Mouse (Mus musculus): Measurements from ENCODE around the gene Acadvl.

Acadvl gene

GRCm38 (mm10) chr11:70001865-70002264 lies 13.3 kb downstream of the Acadvl start:
- DNase-seq (ENCODE audit: low spot score in 2 of 2): no peak

DNA sequence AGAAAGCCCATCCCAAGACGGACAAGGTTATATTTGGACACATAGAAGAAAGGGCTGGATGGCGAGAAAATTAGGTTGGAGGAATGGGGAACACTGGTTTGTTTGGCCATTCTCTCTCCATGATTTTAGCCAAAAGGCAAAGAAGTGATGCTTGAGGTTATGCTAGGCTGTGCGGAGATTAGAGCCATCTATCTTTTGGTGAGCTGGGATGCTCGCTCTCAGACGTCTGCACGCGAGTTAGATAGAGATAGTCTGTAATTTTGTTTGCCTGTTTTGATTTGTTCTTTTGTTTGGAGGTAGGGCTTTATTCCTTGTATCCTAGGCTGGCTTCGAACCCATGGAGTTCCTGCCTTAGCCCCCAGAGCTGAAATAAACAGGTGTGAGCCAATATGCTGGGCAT lies 14.1 kb downstream of the Acadvl start:
- DNase-seq (ENCODE audit: low spot score in 2 of 2): no peak

GRCm38 (mm10) chr11:70000396-70000898 lies 14.8 kb downstream of the Acadvl start, which contains the start of gene Dvl2:
Gene Dvl2, plus strand, starts transcription at chr11:70000595.
- peak; percentile 88 to 89 for DNase-seq (ENCODE audit: low spot score in 2 of 2)

DNA sequence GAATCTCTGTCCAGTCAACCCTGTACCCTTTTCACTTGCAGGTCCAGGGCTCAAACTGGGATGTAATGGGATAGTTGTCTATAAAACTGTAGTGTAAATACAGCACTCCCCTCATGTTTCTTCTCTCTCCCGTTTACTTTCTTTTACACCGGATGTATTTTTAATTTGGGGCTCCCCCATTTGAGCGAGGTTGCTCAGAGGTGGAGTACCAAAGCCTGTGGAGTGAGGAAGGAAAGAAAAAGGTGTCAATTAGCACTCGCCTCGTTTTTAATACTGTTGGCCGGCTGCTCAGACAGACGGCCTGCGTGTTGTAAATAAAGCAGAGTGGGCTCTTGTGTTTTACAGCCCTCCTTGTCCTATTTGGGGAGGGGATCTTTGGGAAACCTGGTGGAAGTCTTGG lies 15.5 kb downstream of the Acadvl start:
- peak in 1 of 2 experiments; percentile 6 for DNase-seq (ENCODE audit: low spot score in 2 of 2)

GRCm38 (mm10) chr11:69998567-69999491 lies 16.4 kb downstream of the Acadvl start:
- DNase-seq (ENCODE audit: low spot score in 2 of 2): no peak

DNA sequence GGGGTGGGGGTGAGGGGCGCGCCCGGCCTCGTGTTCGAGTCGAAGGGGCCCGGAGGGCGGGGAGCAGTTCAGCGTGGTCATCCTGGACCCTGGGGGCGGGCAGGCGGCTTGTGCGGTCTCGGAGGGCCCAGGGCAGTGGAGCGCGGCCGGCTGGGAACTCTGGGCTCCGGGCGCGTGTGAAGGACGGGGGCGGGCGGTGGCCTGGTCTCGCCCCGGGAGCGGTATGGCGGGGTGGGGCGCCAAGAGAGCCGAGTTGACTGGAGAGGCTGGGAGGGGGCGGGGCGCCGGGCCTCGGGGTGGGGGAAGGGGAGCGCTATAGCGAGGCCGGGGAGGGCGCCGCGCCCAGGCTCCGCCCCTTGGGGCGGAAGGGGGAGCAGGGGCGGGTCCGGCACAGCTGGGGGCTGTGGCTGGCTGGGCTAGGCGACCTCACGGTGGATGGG lies 18.1 kb downstream of the Acadvl start:
- DNase-seq (ENCODE audit: low spot score in 2 of 2): peak; percentile 73 to 76

DNA sequence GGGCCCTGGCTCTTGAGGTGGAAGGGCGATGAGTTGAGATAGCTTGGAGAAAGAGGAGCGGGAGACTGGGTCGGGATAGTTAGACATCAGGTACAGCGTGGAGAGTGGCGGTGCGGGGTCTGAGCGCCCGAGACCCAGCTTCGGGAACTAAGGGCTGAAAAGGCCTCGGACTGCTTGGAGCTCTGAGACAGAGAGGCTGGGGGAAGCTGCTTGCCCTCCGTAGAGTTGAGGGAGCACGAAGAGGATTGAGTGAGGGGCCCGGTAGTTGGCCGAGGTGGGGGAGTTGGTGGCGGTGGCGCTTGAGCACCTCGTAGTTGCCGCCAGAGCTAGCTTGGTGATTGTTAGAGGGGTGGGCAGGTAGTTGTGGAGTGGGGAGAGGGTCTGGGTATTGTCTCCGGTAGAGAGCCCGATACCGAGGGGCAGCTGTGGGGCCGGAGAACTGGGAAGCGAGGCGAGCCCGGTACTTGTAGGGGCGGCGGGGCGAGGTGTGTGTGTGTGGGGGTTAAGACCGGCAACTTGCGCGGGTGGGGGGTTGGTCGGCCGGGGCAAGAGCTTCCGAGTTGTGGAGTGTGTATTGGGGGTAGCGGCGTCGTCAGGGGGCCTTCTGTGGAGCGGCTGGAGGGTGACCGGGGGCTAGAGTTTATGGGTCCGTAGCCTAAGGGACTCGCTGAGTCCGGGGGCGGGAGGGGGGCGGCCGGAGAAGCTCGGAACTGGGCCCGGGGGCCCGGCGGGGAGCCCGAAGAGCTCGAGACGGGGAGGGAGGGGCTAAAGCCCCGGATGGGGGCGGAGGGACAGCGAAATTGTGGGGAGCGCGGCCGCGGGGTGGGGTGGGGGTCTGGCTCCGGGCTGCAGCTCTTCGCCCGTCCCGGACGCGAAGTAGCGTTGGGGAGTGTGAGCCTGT lies 18.8 kb downstream of the Acadvl start:
- peak in 1 of 2 experiments; percentile 45 for DNase-seq (ENCODE audit: low spot score in 2 of 2)

DNA sequence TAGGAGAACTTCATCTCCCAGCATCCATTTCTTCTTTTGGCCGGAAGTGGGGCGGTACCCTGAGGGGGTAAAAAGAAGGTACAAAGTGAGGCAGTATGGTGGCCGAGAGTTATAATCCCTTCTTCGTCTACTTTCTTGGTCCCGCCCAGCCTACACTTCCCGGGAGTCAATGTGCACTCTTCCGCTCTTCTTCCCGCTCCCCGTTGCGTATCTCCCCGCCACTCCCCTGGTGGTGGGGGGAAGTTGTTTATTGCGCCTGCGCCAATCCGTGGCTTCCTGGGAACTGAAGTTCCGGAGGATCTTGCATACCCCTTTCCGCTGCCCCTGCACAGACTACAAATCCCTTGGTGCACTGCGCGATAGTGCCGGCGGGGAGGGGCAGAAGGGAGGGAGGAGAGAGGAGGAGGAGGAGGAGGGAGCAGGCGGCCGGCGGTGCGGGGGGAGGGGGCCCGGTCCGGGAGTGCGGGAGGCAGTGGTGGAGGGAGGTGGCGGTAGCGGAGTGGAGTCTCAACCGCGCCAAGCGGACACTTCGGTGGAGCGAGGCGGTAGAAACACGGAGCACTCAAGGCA lies 19.7 kb downstream of the Acadvl start, which contains the start of gene Phf23:
Gene Phf23, plus strand, starts transcription at position 387 of the 570 bp plus-strand sequence.
- DNase-seq (ENCODE audit: low spot score in 2 of 2): peak; percentile 96 to 99

DNA sequence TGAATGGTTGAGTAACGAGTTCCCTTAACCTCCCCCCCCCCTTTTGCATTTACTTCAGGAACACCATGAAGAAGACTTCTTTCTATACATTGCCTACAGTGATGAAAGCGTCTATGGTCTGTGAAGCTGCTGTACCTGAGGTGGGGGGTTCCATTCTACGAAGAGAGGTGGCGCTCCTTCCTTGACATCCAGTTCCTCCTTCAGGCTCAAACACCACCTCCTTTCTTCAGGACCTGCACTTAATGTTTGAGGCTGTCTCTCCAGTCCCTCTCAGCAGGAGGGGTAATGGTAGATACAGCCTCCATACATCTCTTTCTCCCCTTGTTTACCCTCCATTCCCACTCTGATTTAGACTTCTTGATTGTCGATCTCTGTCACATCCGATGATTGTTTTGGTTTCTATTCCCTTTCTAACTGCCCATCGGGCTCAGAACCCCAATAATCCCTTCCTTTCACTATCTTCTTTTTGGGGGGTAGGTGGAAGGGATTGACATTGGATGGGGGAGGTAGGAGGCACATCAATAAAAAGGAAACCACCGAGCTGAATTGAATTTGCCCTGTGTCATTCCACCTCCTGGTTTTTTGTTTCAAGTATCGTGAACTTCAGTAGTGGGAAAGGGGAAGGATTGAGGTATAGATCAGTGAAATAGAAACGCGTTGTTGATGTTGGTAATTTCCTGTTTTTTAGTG lies 20.7 kb downstream of the Acadvl start:
- no peak for DNase-seq (ENCODE audit: low spot score in 2 of 2)

DNA sequence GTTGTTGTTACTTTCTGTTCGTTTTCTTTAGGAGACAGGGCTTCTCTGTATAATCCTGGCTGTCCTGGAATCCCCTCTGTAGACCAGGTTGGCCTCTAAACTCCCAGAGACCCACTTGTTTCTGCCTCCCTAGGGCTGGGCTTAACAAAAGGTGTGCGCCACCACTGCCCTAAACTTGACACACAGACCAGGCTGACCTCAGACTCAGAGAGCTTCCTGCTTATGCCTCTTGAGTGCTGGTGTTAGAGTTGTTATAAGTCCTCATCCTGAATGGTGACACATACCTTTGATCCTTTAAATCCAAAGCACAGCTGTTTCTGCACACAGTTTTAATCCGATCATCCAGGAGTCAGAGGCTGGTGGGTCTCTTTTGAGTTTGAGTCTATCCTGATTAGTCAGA lies 22.3 kb downstream of the Acadvl start:
- DNase-seq (ENCODE audit: low spot score in 2 of 2): no peak

- DNase-seq (ENCODE audit: low spot score in 2 of 2): no peak
Observed at GRCm38 (mm10) chr11:69992396-69992795, 22.8 kb downstream of the Acadvl start.

DNA sequence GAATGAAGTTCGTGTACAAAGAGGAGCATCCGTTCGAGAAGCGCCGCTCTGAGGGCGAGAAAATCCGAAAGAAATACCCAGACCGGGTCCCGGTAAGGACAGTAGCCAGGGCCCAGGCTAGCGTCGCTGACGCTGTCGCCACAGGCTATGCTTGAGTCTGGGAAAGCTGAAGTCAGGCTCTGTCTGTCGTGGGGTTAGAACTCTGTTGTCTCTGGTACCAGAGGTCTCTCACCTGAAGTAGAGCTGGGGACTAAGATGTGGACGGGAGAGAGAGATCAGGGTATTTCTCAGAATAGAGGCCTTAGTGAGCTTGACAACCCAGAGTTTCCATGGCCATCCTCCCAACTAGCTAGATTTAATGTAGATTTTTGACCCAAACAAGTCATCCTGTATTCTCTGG lies 23.5 kb downstream of the Acadvl start:
- DNase-seq (ENCODE audit: low spot score in 2 of 2): no peak

GRCm38 (mm10) chr11:69990850-69991691 lies 24.1 kb downstream of the Acadvl start, which contains the start of gene Gabarap:
Gene Gabarap, plus strand, starts transcription at chr11:69991143.
- DNase-seq (ENCODE audit: low spot score in 2 of 2): peak; percentile 92 to 94

DNA sequence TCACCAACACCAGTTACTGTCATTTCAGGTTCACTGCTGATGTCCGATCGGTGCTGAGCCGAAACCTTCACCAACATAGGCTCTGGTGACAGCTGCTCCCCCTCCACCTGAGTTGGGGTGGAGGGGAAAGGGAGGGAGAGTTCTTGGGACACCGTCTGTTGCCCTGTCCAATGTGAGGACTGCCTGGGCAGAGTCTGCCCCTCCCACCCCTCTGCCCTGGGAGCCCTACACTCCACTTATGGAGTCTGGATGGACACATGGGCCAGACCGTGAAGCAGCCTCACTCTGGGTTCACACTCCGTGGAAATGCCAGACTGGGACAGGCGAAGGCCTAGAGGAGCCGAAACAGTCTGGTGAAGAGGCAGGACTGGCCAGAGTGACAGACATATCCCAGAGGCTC lies 25.3 kb downstream of the Acadvl start:
- DNase-seq (ENCODE audit: low spot score in 2 of 2): no peak

GRCm38 (mm10) chr11:69984431-69984830 lies 30.8 kb downstream of the Acadvl start:
- no peak for DNase-seq (ENCODE audit: low spot score in 2 of 2)

- no peak for DNase-seq (ENCODE audit: low spot score in 2 of 2)
Observed at GRCm38 (mm10) chr11:69983377-69983776, 31.8 kb downstream of the Acadvl start.

DNA sequence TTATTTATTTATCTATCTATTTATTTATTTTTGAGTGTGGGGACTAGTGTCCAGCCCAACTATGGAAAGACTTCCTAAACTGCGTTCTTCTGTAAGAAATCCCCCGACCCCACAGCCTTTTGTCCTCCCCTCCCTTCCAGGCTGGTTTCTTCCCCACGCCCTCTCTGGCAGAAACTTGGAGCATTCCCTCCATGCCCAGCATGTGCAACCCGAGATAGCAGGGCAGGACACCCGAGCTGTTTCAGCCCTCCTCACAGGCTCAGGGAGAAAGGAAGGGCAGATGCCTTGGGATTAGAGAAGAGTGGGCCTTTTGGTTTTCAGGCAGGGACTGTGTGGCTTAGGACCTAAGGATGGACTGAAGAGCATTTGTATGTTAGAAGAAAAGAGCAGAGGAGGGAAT lies 32.3 kb downstream of the Acadvl start:
- no peak for DNase-seq (ENCODE audit: low spot score in 2 of 2)

DNA sequence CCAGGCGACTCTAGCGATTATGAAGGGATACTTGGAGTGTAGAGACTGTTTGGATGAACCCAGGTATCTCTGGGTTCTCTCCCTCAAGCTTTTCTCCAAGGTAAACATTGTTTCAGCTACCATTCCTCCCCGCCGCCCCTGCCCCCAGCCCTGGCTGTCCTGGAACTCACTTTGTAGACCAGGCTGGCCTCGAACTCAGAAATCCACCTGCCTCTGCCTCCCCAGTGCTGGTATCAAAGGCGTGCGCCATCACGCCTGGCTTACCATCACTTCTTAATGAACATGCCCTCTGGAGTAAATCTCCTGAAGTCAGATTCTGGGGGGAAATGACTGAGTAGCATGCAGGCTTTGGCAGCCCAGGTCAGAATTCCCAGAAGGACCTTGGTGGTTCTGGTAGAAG lies 33.0 kb downstream of the Acadvl start, which contains the start of gene Elp5:
Gene Elp5, minus strand, starts transcription at position 293 of the 400 bp plus-strand sequence.
- DNase-seq (ENCODE audit: low spot score in 2 of 2): no peak

GRCm38 (mm10) chr11:69981141-69981762 lies 34.0 kb downstream of the Acadvl start, which contains the start of gene Ctdnep1:
Gene Ctdnep1, plus strand, starts transcription at chr11:69981156.
- no peak for DNase-seq (ENCODE audit: low spot score in 2 of 2)
